Mouse (Mus musculus): ENCODE data around the gene Cfap97d2. TPM values are rescaled to one million over a fixed set of nuclear protein-coding genes. Genes with fewer than 3 reads are reported as not detected.

The Cfap97d2 gene
- polyA plus RNA-seq, 1 experiment, result not detected

DNA sequence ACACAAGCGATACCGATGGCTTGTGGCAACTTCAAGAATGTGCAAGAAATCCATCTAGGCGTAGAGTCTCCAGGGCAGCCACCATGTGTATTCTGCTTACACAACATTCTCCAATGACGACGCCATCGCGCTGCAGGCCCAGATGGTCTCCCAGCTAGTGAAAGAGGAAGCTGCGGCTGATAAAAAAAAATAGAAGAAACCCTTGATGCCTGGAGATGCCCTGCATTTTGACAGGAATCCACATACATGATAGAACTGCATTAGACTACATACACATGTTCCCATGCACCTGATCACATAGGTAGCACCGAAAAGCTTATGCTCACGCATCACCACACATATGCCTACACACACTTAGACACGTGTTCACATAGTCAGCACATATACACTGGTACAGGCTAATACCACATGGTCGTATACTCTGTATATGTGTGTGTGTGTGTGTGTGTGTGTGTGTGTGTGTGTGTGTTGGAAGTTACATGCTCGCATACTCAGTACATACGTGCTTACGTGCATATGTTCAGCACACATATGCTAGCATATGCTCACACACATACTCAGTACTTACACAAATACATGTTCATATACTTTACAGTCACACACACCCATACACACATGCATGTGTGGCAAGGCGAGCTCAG is 19.9 kb upstream of the Cfap97d2 start:
- Histone ChIP-seq H3K27ac (ENCODE audit: insufficient read depth, low read depth, low read length) (peak overlapping the region; percentile 18), H3K4me3 (ENCODE audit: insufficient read depth, low read length) (no peak overlapping the region), H3K4me1 (ENCODE audit: control insufficient read depth, insufficient read depth, low read length) (peaks cover 28% of the 10 kb centered on the region)
- TF ChIP-seq CTCF (IDR thresholded peaks at IDR 0.05; ENCODE audit: low read depth, low read length) (no peak), POLR2A (IDR thresholded peaks at IDR 0.05; ENCODE audit: borderline replicate concordance, low read depth, low read length) (no peak)

- TF ChIP-seq POLR2A (IDR thresholded peaks at IDR 0.05; ENCODE audit: borderline replicate concordance, low read depth, low read length) (no peak), CTCF (IDR thresholded peaks at IDR 0.05; ENCODE audit: low read depth, low read length) (no peak)
- H3K27ac ChIP-seq (ENCODE audit: insufficient read depth, low read depth, low read length), result no peak overlapping the region
- no peak overlapping the region for H3K4me3 ChIP-seq (ENCODE audit: insufficient read depth, low read length)
- H3K4me1 ChIP-seq (ENCODE audit: control insufficient read depth, insufficient read depth, low read length), result peaks cover 28% of the 10 kb centered on the region
Measured at GRCm38 (mm10) chr8:13686426-13686825, 19.3 kb upstream of the Cfap97d2 start.

- H3K4me1 ChIP-seq (ENCODE audit: control insufficient read depth, insufficient read depth, low read length), result peaks cover 28% of the 10 kb centered on the region
- H3K4me3 ChIP-seq (ENCODE audit: insufficient read depth, low read length), result no peak overlapping the region
- TF ChIP-seq CTCF (IDR thresholded peaks at IDR 0.05; ENCODE audit: low read depth, low read length) (no peak), POLR2A (IDR thresholded peaks at IDR 0.05; ENCODE audit: borderline replicate concordance, low read depth, low read length) (no peak)
- no peak overlapping the region for H3K27ac ChIP-seq (ENCODE audit: insufficient read depth, low read depth, low read length)
Measured at GRCm38 (mm10) chr8:13687101-13687717, 18.5 kb upstream of the Cfap97d2 start.

DNA sequence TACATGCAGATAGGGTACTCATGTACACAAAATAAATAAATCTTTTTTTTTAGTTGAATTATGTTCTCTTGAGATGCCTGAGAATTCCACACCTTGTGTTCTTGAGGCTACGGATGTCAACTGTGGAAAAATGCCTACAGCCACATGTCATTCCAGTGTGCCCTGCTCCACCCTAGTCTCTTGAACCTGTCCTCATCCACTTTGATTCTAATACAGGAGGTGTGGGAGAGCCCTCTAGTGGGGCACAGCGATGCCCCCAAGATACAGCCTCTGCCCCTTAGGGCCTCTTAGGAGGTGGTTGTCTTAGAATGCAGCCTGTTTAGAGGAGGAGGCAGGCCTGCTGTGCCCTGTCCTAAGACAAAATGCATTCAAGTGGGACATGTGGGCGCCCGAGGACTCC is 17.7 kb upstream of the Cfap97d2 start:
- no peak overlapping the region for H3K4me3 ChIP-seq (ENCODE audit: insufficient read depth, low read length)
- no peak for TF ChIP-seq POLR2A (IDR thresholded peaks at IDR 0.05; ENCODE audit: borderline replicate concordance, low read depth, low read length)
- TF ChIP-seq CTCF (IDR thresholded peaks at IDR 0.05; ENCODE audit: low read depth, low read length), result no peak
- no peak overlapping the region for H3K27ac ChIP-seq (ENCODE audit: insufficient read depth, low read depth, low read length)
- peaks cover 28% of the 10 kb centered on the region for H3K4me1 ChIP-seq (ENCODE audit: control insufficient read depth, insufficient read depth, low read length)

DNA sequence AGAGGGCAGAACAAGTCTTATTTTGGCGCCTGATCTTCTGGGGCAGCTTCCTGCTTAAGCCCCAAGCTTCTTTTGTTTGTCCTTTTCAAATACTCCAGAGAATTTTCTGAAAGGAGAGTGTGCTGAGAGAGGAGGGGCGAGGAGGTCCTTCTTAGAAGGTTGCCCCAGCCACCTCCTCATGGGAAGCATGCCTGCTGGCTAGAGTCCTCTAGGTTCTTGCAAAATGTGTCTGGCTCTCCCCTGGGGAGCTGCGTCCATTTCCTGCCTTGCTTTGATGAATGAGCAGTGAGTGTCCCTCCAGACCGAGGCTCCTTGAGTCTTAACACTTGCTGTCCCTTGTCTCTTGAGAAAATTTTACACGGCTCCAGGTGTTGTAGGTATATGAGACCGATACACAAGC is 17.2 kb upstream of the Cfap97d2 start:
- Histone ChIP-seq H3K4me1 (ENCODE audit: control insufficient read depth, insufficient read depth, low read length) (peaks cover 28% of the 10 kb centered on the region), H3K27ac (ENCODE audit: insufficient read depth, low read depth, low read length) (no peak overlapping the region), H3K4me3 (ENCODE audit: insufficient read depth, low read length) (no peak overlapping the region)
- TF ChIP-seq CTCF (IDR thresholded peaks at IDR 0.05; ENCODE audit: low read depth, low read length), result no peak
- no peak for TF ChIP-seq POLR2A (IDR thresholded peaks at IDR 0.05; ENCODE audit: borderline replicate concordance, low read depth, low read length)

- no peak overlapping the region for H3K27ac ChIP-seq (ENCODE audit: insufficient read depth, low read depth, low read length)
- no peak overlapping the region for H3K4me3 ChIP-seq (ENCODE audit: insufficient read depth, low read length)
- H3K4me1 ChIP-seq (ENCODE audit: control insufficient read depth, insufficient read depth, low read length), result peaks cover 28% of the 10 kb centered on the region
- no peak for TF ChIP-seq POLR2A (IDR thresholded peaks at IDR 0.05; ENCODE audit: borderline replicate concordance, low read depth, low read length)
- TF ChIP-seq CTCF (IDR thresholded peaks at IDR 0.05; ENCODE audit: low read depth, low read length), result no peak
Measured at GRCm38 (mm10) chr8:13689331-13689730, 16.4 kb upstream of the Cfap97d2 start.

DNA sequence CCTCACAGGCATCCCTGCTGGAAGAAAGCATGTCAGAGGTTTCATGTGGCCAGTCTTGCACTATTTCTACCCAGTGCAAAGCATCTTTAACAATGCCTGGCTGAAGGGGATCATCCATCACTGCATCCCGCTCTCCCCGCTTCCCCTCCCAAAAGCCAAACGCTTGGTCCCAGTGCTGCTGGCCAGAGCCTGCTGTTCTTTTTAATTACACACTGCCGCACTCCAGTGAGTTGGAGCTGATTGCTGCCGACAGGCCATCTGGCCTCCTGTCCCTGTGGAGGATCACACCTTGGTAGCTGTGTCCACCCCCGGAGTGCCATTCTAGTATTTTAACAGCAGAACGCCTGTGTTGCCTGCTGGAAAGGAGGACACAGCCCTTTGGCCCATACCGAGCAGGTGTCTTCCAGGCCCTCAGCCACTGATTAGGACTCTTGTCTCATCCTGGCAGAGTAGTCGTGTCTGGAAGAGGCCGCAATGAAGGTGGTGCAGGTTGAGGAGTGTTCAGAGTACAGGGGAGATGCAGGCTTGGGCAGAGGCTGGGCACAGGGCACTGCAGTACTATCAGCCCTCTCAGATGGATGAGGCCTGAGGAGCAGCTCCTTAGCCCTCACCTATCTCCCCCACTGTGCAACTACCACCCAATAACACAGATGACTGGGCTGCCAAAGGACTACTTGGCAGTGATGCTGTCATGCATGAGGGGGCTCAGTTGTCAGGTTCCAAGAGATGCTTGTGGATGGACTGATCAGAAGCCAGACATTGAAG is 13.2 kb upstream of the Cfap97d2 start:
- H3K4me1 ChIP-seq (ENCODE audit: control insufficient read depth, insufficient read depth, low read length), result peaks cover 21% of the 10 kb centered on the region
- TF ChIP-seq POLR2A (IDR thresholded peaks at IDR 0.05; ENCODE audit: borderline replicate concordance, low read depth, low read length), result no peak
- no peak for TF ChIP-seq CTCF (IDR thresholded peaks at IDR 0.05; ENCODE audit: low read depth, low read length)
- no peak overlapping the region for H3K27ac ChIP-seq (ENCODE audit: insufficient read depth, low read depth, low read length)
- H3K4me3 ChIP-seq (ENCODE audit: insufficient read depth, low read length), result no peak overlapping the region

DNA sequence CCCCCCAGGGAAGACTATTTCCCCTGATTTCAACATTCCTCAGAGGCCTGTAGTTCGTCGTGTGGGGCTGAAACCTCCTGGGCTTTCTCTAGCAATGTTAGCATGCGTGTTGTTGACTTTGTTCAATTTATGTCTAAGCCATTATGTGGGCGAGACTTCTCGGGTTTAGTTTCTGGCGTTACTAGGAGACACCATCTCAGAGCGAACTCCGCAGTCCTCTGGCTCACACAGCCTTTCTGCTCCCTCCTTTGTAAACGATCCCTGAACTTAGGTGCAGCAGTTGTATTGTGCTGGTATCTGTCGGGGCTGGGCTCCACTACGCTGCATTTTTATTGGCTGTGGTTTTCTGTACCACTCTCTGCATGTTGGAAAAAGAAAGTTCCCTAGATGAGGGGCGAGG is 11.0 kb upstream of the Cfap97d2 start:
- Histone ChIP-seq H3K27ac (ENCODE audit: insufficient read depth, low read depth, low read length) (no peak overlapping the region), H3K4me3 (ENCODE audit: insufficient read depth, low read length) (no peak overlapping the region), H3K4me1 (ENCODE audit: control insufficient read depth, insufficient read depth, low read length) (peaks cover 16% of the 10 kb centered on the region)
- TF ChIP-seq CTCF (IDR thresholded peaks at IDR 0.05; ENCODE audit: low read depth, low read length), result no peak
- TF ChIP-seq POLR2A (IDR thresholded peaks at IDR 0.05; ENCODE audit: borderline replicate concordance, low read depth, low read length), result no peak

DNA sequence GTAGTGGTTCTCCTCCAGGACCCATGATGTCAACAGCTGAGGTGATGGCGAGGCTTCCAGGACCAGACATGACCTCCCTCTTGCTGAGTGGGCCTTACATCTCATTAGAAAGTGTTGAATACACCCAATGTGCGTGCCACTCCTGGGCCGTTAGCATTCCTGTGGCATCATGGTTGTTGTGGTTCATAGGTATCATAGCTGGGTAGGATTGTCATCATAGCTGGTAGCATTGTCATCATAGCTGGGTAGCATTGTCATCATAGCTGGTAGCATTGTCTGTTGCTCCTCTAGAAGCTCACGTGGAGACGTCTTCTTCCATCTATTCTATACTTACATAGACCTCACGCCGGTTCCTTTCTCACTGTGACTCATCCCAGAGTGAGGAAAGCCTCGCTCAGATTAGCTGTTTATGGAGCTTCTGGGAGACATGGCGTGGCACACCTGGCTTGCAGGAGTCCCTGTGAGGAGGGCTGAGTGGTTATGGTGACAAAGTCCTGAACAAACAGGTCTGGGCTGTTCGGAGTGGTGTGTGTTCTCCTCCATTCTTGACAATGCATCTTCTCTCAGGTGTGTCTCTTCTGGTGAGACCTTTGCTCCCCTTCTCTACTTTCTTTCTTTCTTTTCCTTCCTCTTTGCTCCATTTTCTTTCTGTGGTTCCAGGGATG is 10.4 kb upstream of the Cfap97d2 start:
- Histone ChIP-seq H3K4me3 (ENCODE audit: insufficient read depth, low read length) (no peak overlapping the region), H3K4me1 (ENCODE audit: control insufficient read depth, insufficient read depth, low read length) (peaks cover 16% of the 10 kb centered on the region), H3K27ac (ENCODE audit: insufficient read depth, low read depth, low read length) (no peak overlapping the region)
- TF ChIP-seq POLR2A (IDR thresholded peaks at IDR 0.05; ENCODE audit: borderline replicate concordance, low read depth, low read length) (no peak), CTCF (IDR thresholded peaks at IDR 0.05; ENCODE audit: low read depth, low read length) (no peak)
